27 mouse cellular contexts compared by ENCODE assay signal in genomic region chr19:26949153-26949552, GRCm38 (mm10).
DNase-seq lines count a peak whose midpoint lies in the region; ATAC-seq and TF ChIP-seq lines count a peak whose summit lies in the region.
"Had no signal": no experiment of that assay in that cellular context is flagged by ENCODE, and none has a peak within 500 bp of the region (broad histone marks: within the 10 kb centered on the region; RNA-seq: fewer than 3 reads in every experiment).

No protein-coding gene starts in this region.

- ATAC-seq in cerebellum, adult (ENCODE audit: insufficient number of reproducible peaks, low FRiP score, low TSS enrichment): peak; percentile 18; the same call in 1 of the 2 replicates
- ATAC-seq: activated CD4-positive, CD25-positive, alpha-beta regulatory T cell, adult 4 months; forebrain, embryonic 13.5 days; hindbrain, postnatal 0 days; inflammation-experienced regulatory T-cells, adult 6 months; intestine, embryonic 16.5 days had no signal

- no peak overlapping the region for H3K4me3 ChIP-seq in layer of hippocampus, adult 2 months
- H3K4me3 ChIP-seq: embryonic facial prominence, embryonic 10.5 days; embryonic facial prominence, embryonic 13.5 days; erythroblast, embryonic 14.5 days; forebrain, embryonic 10.5 days; forebrain, embryonic 13.5 days; heart, embryonic 12.5 days; heart, embryonic 15.5 days had no signal

- no peak for TF ChIP-seq CTCF in layer of hippocampus, adult 2 months (conservative IDR thresholded peaks at IDR 0.05)

- no peak for DNase-seq in cerebellum, postnatal 4 days (ENCODE audit: low spot score in 2 of 2)
- peak; percentile 78 for DNase-seq in brain, adult 2 months (ENCODE audit: low read depth, low spot score)
- DNase-seq in cerebellum, postnatal 14 days: peak; percentile 45 to 72
- DNase-seq in retina, postnatal 1 day: peak; percentile 22
- no peak for DNase-seq in layer of hippocampus, adult 2 months (ENCODE audit: low spot score in 2 of 2)
- no peak for DNase-seq in embryo, embryonic 10.5 days (ENCODE audit: low spot score)
- DNase-seq: adrenal gland, adult 8-10 months; adrenal gland, postnatal 25 days; embryo, embryonic 11 days; gastrocnemius, postnatal 25 days; heart, adult 18-20 months; heart, postnatal 14 days; heart, postnatal 4 days; kidney, adult 18-20 months had no signal

- no peak overlapping the region for H3K27ac ChIP-seq in layer of hippocampus, adult 2 months
- H3K27ac ChIP-seq: embryonic facial prominence, embryonic 10.5 days; embryonic facial prominence, embryonic 13.5 days; forebrain, embryonic 10.5 days; forebrain, embryonic 13.5 days; heart, embryonic 15.5 days; hindbrain, embryonic 14.5 days; hindbrain, postnatal 0 days had no signal

Comparison
In these comparisons a context has a peak if more than half of its experiments do, and no peak if none do; other contexts are left out.
1. DNase-seq: peak in brain, adult 2 months (single experiment), cerebellum, postnatal 14 days (2 of 2) and retina, postnatal 1 day (single experiment); none in cerebellum, postnatal 4 days (0 of 2), layer of hippocampus, adult 2 months (0 of 2) and embryo, embryonic 10.5 days (single experiment).